Mouse (Mus musculus) embryonic facial prominence, embryonic 15.5 days (tissue): ENCODE measurements around the gene Wdcp. TPM values are rescaled to one million over a fixed set of nuclear protein-coding genes. Genes with fewer than 3 reads are reported as not detected.
A peak's percentile ranks its signal among the peaks of the same experiment; 100 is the strongest.
"Not testable (repeated sequence)": the region's sequence is repeated elsewhere in the genome, so short reads cannot be mapped to it uniquely, and the experiment has no call there.

Experiments
- ATAC-seq: fragments of 200-750 bp; cut with Nextera tagmentation; 2 replicates; pipeline ENCODE4 v1.8.0; 2017; ENCODE audit warnings: low read depth, moderate TSS enrichment; ENCODE audit not compliant: insufficient number of reproducible peaks, low FRiP score, low TSS enrichment
- H3K27ac ChIP-seq: fragments of 300-500 bp; sonication (generic); replicated peaks from 2 replicates; pipeline ENCODE4 v1.5.1; 2015; ENCODE audit warnings: mild to moderate bottlenecking, inconsistent platforms
- H3K27me3 ChIP-seq: fragments of 300-500 bp; sonication (generic); 2 replicates; pipeline ENCODE4 v1.6.1; 2015; ENCODE audit warnings: inconsistent platforms
- H3K36me3 ChIP-seq: fragments of 300-500 bp; sonication (generic); 2 replicates; pipeline ENCODE4 v1.6.1; 2015; ENCODE audit warnings: mild to moderate bottlenecking, inconsistent platforms
- H3K4me1 ChIP-seq: fragments of 300-500 bp; sonication (generic); 2 replicates; pipeline ENCODE4 v1.6.1; 2015; ENCODE audit warnings: inconsistent platforms
- H3K4me2 ChIP-seq: fragments of 300-500 bp; sonication (generic); replicated peaks from 2 replicates; pipeline ENCODE4 v1.6.1; 2015; ENCODE audit warnings: mild to moderate bottlenecking, inconsistent platforms
- H3K4me3 ChIP-seq: fragments of 300-500 bp; sonication (generic); replicated peaks from 2 replicates; pipeline ENCODE4 v1.5.1; 2015; ENCODE audit warnings: mild to moderate bottlenecking, inconsistent platforms
- H3K9ac ChIP-seq: fragments of 300-500 bp; sonication (generic); 2 replicates; pipeline ENCODE4 v1.6.1; 2015; ENCODE audit warnings: inconsistent platforms
- H3K9me3 ChIP-seq: fragments of 300-500 bp; sonication (generic); replicated peaks from 2 replicates; pipeline ENCODE4 v1.6.1; 2016; ENCODE audit warnings: inconsistent platforms
- WGBS: fragments of 180-500 bp; shearing (Covaris S2); methylation state at CpG from one replicate; pipeline ENCODE4 v1.1.7; 2015; 5-methylcytosine and 5-hydroxymethylcytosine counted together
- polyA plus RNA-seq: library from polyadenylated mRNA; unstranded; fragments of >200 nt; fragmentation: Nextera tagmentation; extraction: Ambion mirVana; gene quantifications from 2 replicates; pipeline ENCODE4 v1.2.1, GENCODE M21; 2015

The Wdcp gene
- 15.7 and 18.2 TPM in 2 replicates for polyA plus RNA-seq

DNA sequence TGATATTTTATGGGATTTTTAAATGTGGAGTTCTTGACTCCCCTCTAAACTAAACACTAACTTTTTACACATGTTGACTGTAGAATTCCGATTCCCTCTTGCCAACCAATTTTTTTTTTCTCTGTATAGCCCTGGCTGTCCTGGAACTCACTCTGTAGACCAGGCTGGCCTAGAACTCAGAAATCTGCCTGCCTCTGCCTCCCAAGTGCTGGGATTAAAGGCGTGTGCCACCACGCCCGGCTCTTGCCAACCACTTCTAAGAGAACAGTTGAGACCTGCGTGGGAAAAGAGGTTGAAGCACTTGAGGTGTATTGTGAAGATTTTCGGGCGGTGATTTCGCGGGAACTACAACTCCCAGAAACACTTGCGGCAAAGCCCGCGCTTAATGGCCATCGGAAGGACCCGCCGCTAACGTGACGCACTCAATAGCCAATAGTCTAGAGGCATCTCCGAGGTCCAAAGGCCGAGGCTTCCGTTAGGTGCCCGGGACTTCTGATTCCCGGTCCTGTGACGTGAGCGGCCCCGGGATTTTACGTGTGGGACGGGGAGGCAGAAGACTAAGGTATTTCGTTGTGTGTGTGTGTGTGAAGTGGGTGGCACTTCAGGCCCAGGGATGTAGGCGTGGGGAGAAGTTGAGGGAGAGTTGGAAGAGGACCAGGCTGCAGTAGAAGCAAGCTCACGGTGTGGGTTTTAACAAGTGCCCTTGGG is at the start of gene Wdcp:
TSS of gene Wdcp (plus strand) at position 414 of the 708 bp plus-strand sequence.
- 1% methylated on average over 30 of the region's 30 CpGs for WGBS
- Histone ChIP-seq H3K27me3 (no peaks in the 10 kb centered on the region; the same call in 1 of the 2 replicates), H3K4me2 (peak within 1 kb of the TSS; percentile 97), H3K27ac (peak within 1 kb of the TSS; percentile 55), H3K4me3 (peak within 1 kb of the TSS; percentile 83), H3K9ac (peak within 1 kb of the TSS; percentile 23), H3K9me3 (no peaks in the 10 kb centered on the region), H3K4me1 (peaks cover 27% of the 10 kb centered on the region), H3K36me3 (no peaks in the 10 kb centered on the region)
- peak; percentile 88 for ATAC-seq

DNA sequence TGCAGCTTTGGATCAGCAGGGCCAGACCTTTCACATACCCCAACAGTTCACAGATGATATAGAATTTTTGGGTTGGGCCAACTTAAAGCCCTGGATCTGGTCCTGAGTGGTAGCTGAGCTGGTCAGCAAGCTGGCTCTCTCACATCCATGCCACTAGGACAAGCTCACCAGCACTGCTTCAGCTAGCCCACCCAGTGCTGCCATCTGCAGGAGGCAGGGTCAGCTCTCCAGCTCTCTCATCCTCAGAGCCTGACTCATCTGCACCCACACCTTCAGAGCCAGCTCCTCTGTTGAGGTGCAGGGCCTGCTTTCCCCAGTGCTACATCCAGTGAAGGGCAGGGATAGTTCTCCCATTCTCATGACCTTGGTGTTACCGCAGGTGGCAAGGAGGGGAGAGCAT is 49.4 kb upstream of the Wdcp start:
- Histone ChIP-seq H3K9me3 (no peaks in the 10 kb centered on the region), H3K4me1 (no peaks in the 10 kb centered on the region), H3K36me3 (no peaks in the 10 kb centered on the region), H3K27ac (0 out of 2 replicates have a peak overlapping the region, but pooled peaks have one; percentile 1), H3K4me2 (no peak overlapping the region), H3K4me3 (no peak overlapping the region), H3K27me3 (no peaks in the 10 kb centered on the region), H3K9ac (no peak overlapping the region)
- ATAC-seq, result peak; percentile 19; the same call in 1 of the 2 replicates
- WGBS, result 67% methylated on average over 1 of the region's 1 CpGs

DNA sequence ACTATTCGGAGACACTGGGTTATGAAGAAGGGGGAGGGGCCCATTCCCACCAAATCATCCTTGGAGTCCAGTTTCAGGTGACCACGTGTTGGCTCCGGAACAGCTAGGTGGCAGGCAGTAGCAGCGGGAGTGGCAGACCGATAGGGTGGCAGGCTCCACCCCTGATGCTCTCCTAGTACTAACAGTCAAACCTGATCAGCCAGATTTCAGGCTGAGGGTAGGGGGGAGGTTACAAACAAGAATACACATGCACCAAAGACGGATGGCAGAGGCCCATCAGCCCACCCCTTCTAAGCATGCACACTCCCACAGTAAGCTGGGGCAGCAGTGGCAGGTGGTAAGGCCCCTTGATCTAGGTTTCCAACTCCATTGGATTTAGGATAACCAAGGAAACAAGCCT is 45.6 kb upstream of the Wdcp start:
- H3K4me1 ChIP-seq, H3K4me3 ChIP-seq, H3K27ac ChIP-seq, ATAC-seq, H3K36me3 ChIP-seq, H3K4me2 ChIP-seq, H3K27me3 ChIP-seq, H3K9me3 ChIP-seq, H3K9ac ChIP-seq: not testable (repeated sequence)
- WGBS, result 61% methylated on average over 6 of the region's 6 CpGs

DNA sequence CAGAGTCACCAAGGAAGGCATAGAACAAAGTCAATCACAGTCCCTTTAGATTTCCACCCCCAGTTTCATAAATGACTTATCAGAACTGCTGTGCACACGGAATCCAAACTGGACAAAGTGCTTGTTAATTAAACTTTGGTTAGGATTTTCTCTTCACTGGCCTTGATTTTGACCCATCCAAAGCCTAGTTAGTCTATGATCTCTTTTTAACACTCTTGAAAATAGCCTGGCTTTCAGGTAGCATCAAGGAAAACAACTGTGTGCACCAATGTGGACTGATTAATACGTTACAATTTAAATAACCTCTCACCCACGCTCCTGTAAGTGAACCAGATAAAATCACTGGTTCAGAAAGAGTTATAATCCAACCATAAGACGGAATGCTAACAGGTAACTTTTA is 32.1 kb upstream of the Wdcp start:
- Histone ChIP-seq H3K27me3 (no peaks in the 10 kb centered on the region), H3K4me3 (no peak overlapping the region), H3K9ac (no peak overlapping the region), H3K36me3 (no peaks in the 10 kb centered on the region), H3K27ac (no peak overlapping the region), H3K4me1 (peaks cover 6% of the 10 kb centered on the region; the same call in 1 of the 2 replicates), H3K9me3 (no peaks in the 10 kb centered on the region), H3K4me2 (no peak overlapping the region)
- ATAC-seq, result no peak
- WGBS, result 70% methylated on average over 4 of the region's 4 CpGs

DNA sequence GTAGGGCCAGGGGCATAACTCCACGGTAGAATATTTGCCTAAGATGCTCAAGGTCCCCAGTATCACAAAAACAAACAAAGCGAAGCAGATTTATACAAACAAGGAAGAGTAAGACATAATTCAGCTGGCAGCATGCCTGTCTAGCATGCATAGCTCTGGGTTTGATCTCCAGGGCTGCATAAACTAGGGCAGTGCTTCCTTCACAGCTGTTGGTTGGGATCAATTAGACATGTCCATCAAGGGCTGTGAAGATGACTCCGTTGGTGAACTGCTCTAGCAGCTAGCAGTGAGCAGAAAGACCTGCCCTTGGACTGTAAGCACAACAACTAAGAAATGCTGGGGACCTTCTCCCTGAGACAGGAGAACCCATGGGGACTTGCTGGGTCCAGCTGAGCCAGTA is 31.4 kb upstream of the Wdcp start:
- H3K36me3 ChIP-seq, result no peaks in the 10 kb centered on the region
- H3K9me3 ChIP-seq, result no peaks in the 10 kb centered on the region
- no peak for ATAC-seq

DNA sequence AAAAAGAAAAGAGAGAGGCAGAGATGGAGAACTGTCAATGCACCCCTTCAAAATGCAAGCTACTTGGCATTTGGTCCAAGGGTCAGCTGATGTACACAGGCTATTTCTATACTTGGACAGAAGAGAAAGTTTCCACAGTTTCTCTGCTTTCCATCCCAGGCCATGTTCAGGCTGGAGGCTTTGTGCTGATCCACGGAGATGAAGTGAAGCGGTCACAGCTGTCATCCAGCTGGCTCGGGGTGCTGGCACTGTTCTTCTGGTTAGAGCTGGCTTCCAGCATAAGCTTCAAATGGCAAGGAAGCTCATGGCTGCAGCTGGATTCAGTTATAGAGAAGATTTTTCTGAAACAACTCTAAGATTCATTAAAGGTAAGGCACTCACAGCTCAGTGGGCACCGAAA is 29.5 kb upstream of the Wdcp start:
- Histone ChIP-seq H3K4me2 (no peak overlapping the region), H3K36me3 (no peaks in the 10 kb centered on the region), H3K4me1 (peaks cover 18% of the 10 kb centered on the region), H3K9me3 (no peaks in the 10 kb centered on the region), H3K9ac (no peak overlapping the region), H3K27me3 (no peaks in the 10 kb centered on the region), H3K27ac (no peak overlapping the region; the same call in 1 of the 2 replicates), H3K4me3 (no peak overlapping the region)
- ATAC-seq, result peak; percentile 26; the same call in 1 of the 2 replicates
- 47% methylated on average over 4 of the region's 4 CpGs for WGBS

More for the DNA sequence above, 31.4 kb upstream of the Wdcp start:
- no peak overlapping the region for H3K4me3 ChIP-seq
- peaks cover 9% of the 10 kb centered on the region for H3K4me1 ChIP-seq
- no peak overlapping the region for H3K4me2 ChIP-seq
- H3K9ac ChIP-seq, result no peak overlapping the region
- H3K27me3 ChIP-seq, result no peaks in the 10 kb centered on the region
- no peak overlapping the region for H3K27ac ChIP-seq
- WGBS, result 41% methylated on average over 3 of the region's 3 CpGs

DNA sequence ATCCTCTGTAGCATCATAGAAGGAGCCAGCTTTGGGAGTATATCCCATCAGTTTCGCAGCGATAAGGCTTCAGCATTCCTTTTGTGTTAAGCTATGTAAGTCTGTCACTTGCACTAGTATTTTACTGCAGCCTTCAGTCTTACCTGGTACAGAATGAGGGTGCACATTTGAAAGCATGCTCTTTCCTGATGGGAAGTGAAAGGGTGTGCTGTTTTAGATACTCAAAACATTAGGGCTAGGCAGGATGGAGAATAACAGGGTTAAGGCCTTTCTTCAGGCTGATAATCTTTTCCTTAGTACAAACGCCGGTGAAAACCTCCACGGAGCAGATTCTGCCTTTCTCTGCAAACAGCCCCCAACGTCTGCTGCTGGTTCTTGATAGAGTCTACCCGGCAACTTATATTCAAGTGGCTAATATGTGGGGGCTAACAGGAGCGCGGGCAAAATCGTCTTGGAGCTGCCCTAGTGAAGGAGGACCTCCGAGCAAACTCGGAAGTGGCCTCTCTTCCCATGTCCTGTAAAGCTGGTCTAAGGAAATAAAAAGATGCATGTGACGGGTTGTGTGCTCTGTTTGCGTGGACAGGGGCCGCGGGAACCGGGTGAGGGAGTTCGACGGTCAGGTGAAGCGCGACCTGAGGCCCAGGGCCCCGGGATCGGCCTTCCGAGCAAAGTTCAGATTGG is 26.3 kb upstream of the Wdcp start:
- peaks cover 23% of the 10 kb centered on the region for H3K4me1 ChIP-seq
- WGBS, result 8% methylated on average over 24 of the region's 24 CpGs
- peak overlapping the region; percentile 82 for H3K4me3 ChIP-seq
- H3K36me3 ChIP-seq, result peaks cover 15% of the 10 kb centered on the region
- H3K4me2 ChIP-seq, result peak overlapping the region; percentile 72
- no peaks in the 10 kb centered on the region for H3K27me3 ChIP-seq
- no peaks in the 10 kb centered on the region for H3K9me3 ChIP-seq
- peak overlapping the region; percentile 55 for H3K9ac ChIP-seq
- H3K27ac ChIP-seq, result peak overlapping the region; percentile 91
- peak; percentile 64 for ATAC-seq

DNA sequence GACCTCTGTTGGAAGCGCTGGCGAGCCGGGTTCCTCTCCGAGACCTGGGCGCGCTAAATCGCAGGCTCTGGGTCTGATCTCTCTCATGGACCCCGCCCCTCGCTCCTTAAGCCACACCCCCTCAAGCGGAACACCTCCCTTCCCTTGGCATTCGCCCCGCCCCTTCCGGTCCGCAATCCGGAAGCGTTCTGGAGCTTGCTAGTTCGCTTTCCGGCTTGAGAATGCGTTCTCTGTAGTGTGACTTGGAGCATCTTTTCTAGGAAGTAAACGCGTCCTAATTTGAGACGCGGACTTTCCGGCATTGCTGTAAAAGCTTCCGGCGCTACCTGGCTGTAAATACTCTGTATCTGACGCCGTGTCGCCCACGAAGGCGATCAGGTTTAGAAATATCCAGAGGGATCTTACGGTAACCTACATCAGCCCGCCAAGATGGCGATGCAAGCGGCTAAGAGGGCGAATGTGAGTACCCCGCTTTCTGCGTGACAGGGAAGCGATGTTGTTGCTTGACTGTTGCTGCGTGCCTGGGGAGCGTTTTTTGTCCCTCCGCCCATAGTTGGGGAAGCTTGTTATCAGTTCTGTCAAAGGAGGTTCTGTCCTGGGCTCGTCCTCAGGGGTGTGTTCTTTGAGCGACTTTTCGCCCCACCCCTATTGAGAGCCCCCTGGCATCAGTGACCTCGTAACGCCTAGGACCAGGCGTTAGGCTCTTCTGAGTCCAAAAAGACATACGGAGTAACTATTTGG is 25.6 kb upstream of the Wdcp start, which contains the start of gene Sf3b6:
TSS of gene Sf3b6 (plus strand) at position 184 of the 741 bp plus-strand sequence.
- Histone ChIP-seq H3K4me3 (peak within 1 kb of the TSS; percentile 82), H3K9me3 (no peaks in the 10 kb centered on the region), H3K4me1 (peaks cover 23% of the 10 kb centered on the region), H3K27me3 (no peaks in the 10 kb centered on the region), H3K9ac (peak within 1 kb of the TSS; percentile 77), H3K36me3 (peaks cover 22% of the 10 kb centered on the region), H3K27ac (peak within 1 kb of the TSS; percentile 91), H3K4me2 (peak within 1 kb of the TSS; percentile 72)
- WGBS, result under 1% methylated on average over 48 of the region's 49 CpGs
- peak; percentile 96 for ATAC-seq

DNA sequence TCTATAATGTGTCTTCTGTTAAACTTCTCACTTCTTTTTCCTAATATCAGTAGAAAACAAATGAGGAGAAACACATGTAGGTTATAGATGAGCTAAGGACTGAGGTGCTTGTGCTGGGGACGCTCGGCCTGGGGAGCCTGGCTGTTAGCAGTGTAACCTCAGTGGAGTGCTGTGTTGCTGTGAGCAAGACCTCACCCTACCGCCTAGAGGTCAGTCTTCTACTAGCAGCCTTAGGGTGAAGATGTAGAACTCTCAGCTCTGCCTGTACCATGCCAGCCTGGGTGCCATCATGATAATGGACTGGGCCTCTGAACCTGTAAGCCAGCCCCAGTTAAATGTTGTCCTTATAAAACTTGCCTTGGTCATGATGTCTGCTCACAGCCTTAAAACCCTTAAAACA is 15.8 kb upstream of the Wdcp start:
- peaks cover 69% of the 10 kb centered on the region for H3K36me3 ChIP-seq
- H3K27me3 ChIP-seq, result no peaks in the 10 kb centered on the region
- ATAC-seq, result no peak
- H3K4me1 ChIP-seq, result no peaks in the 10 kb centered on the region
- H3K9ac ChIP-seq, result no peak overlapping the region
- H3K27ac ChIP-seq, result no peak overlapping the region
- H3K4me2 ChIP-seq, result no peak overlapping the region
- no peak overlapping the region for H3K4me3 ChIP-seq
- H3K9me3 ChIP-seq, result no peaks in the 10 kb centered on the region
- 78% methylated on average over 3 of the region's 3 CpGs for WGBS

DNA sequence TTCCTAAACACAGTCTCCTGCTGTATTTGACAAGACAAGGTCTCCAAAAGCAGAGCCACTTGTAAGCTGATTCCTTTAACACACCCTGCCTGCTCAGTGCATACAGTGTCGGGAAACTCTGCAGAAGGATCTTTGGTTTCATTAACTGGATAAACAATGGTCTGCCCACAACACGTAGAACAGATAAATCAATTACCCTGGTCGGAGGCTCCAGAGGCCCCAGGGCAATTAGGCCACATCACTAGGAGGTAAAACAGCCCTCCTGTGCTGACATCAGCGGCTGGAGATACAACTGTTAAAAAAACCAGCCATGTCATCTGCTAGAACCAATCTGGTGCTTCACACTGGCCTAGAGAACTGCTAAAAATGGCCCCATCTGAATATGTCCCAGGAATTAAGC is 6.1 kb upstream of the Wdcp start:
- WGBS, result 39% methylated on average over 4 of the region's 4 CpGs
- H3K4me2 ChIP-seq, result no peak overlapping the region
- H3K9ac ChIP-seq, result no peak overlapping the region
- no peaks in the 10 kb centered on the region; the same call in 1 of the 2 replicates for H3K27me3 ChIP-seq
- no peak overlapping the region for H3K4me3 ChIP-seq
- peaks cover 15% of the 10 kb centered on the region for H3K36me3 ChIP-seq
- no peak for ATAC-seq
- no peak overlapping the region for H3K27ac ChIP-seq
- peaks cover 16% of the 10 kb centered on the region for H3K4me1 ChIP-seq
- no peaks in the 10 kb centered on the region for H3K9me3 ChIP-seq

DNA sequence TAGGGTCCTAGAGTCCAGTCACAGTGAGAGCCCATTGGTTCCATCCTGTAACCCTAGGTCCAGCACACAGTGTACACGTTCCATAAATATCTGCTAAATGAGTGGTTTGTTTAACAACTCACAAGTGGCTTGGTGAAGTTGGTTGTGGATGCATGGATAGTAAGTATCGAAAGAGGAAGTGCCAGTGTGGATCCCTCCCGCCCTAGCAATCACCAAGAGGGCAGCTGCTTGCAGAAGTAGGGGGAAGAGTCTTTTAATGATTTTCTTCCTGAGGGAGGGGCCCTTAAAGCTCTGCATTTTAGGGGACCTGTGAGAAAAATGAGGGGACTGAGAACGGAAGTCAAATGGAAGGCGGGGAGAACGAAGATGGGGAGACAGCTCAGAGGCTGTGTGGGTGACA is 3.1 kb upstream of the Wdcp start:
- Histone ChIP-seq H3K4me2 (peak overlapping the region; percentile 97), H3K27ac (no peak overlapping the region), H3K36me3 (no peaks in the 10 kb centered on the region), H3K4me1 (peaks cover 27% of the 10 kb centered on the region), H3K9me3 (no peaks in the 10 kb centered on the region), H3K4me3 (no peak overlapping the region), H3K27me3 (no peaks in the 10 kb centered on the region; the same call in 1 of the 2 replicates), H3K9ac (no peak overlapping the region)
- WGBS, result 58% methylated on average over 6 of the region's 6 CpGs
- no peak for ATAC-seq
